Mouse (Mus musculus) spleen, postnatal 36 days (tissue): Measurements from ENCODE around the gene Tns1.

Experiments used
- DNase-seq, 2 experiments: peaks; one replicate each; pipeline ENCODE4 v3.0.0; 2022; ENCODE audit warnings: low spot score in 2 of 2, mixed read lengths in 1 of 2

Gene Tns1

DNA sequence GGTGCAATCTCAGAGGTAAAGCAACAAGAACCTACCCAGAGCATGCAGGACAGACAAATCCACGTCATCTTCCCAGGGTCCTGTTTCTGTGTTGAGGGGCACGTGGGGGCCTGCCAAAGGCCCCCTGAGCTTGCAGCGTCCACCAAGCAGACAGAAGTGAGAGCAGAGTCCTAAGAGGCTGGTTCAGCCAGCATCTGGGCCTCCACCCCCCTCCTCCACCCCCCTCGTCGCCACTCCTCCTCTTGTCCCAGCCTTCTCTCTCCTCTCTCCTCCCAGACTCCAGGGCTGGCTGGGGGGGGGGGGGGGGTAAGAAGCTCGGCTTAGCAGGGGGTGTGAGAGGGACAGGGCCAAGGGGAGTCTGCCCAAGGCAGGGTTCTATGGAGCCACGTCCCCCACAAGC, 33.1 kb downstream of the Tns1 start:
- no peak for DNase-seq

GRCm38 (mm10) chr1:74090329-74090728, 33.9 kb downstream of the Tns1 start:
- no peak for DNase-seq

DNA sequence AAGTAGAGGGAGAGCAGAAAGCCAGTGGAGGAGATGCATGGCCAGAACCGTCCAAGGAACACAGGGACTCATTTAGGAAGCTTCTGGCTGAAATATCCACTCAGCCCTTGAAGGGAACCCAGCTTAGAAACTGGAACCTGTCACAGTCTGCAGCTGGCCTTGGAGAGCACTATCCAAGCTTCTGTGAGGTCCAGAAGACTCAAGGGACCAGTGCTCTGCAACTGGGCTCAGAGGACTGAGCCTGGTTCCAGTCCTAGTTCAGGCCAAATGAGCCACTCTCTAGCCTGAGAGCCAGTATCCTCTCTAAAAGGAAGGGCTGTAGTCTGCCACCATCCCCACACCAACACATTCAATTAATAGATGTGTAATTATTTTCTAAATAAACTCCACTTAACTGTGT, 35.7 kb downstream of the Tns1 start:
- DNase-seq: no peak

- peak; percentile 45 to 49 for DNase-seq
Measured at GRCm38 (mm10) chr1:74085566-74085965, 38.7 kb downstream of the Tns1 start.

- no peak for DNase-seq
Measured at GRCm38 (mm10) chr1:74084752-74085151, 39.5 kb downstream of the Tns1 start.

- no peak for DNase-seq
Measured at GRCm38 (mm10) chr1:74084065-74084705, 40.1 kb downstream of the Tns1 start.

DNA sequence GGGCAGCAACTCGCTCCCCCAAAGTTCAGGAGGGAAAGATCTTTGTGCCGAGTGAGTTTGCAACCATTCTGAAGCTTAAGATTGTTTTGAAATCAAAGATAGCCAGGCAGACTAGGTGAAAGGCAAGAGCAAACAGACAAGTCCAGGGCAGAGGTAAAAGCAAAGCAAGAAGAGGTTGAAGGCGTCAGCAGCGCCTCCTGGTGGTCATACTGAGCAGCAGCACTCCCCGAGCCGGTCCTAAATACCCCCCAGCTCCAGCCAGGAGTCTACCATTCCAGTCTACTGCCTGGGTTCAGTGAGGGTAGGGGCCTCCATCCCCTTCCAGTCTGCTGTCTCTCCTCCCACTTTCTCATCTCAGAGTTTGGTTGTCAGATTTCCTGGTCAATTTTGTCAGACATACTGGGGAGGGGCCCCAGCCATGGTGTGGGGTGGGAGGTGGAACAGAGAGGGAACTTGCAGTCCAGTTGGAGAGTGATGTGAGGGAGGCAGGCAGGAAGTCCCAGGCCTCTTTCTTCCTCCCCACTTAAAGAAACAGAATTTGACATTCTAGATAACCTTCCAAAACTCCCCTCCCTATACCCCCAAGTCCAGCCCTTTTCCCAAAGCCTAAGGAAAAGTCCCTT, 41.3 kb downstream of the Tns1 start:
- peak; percentile 28 to 41 for DNase-seq

- no peak for DNase-seq
Measured at GRCm38 (mm10) chr1:74081573-74081989, 42.7 kb downstream of the Tns1 start.

DNA sequence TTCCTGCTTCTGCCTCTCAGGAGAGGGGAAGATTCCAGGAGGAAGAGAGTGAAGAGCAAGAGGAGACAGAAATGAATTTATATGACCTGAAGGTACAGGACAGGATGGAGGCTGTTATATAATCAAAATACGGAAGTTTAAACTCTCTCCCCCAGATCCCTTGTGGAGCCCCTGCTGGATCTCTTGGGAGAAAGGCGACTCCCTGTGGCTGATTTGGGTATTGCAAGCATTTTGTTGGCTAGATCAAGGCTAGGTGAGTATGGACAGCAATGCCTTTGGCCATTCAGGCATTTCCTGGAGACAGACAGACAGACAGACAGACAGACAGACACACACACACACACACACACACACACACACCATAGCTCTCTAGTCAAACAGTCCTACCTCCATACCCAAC, 46.9 kb downstream of the Tns1 start:
- DNase-seq: peak; percentile 55 to 65

DNA sequence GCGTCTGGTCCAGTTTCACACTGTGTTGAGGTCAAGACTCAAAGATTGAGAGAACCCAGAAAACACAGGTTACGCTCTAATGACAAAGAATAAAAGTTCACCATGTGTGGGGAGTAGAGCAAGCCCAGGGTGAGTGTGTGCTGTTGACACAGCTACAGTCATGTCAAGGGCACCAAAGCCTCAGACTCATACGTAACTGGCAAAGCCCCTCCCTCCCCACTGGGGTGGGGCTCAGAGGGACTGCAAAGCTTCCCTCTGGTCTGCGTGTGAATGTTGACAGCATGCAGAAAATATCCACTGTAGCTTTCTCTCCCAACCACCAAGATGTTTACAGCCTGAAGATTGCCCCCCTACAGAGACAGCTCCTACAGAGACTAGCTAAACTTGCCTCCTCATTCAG, 48.0 kb downstream of the Tns1 start:
- no peak for DNase-seq

- DNase-seq: no peak
Measured at GRCm38 (mm10) chr1:74074693-74075485, 49.4 kb downstream of the Tns1 start.

GRCm38 (mm10) chr1:74073791-74074190, 50.5 kb downstream of the Tns1 start:
- no peak for DNase-seq

DNA sequence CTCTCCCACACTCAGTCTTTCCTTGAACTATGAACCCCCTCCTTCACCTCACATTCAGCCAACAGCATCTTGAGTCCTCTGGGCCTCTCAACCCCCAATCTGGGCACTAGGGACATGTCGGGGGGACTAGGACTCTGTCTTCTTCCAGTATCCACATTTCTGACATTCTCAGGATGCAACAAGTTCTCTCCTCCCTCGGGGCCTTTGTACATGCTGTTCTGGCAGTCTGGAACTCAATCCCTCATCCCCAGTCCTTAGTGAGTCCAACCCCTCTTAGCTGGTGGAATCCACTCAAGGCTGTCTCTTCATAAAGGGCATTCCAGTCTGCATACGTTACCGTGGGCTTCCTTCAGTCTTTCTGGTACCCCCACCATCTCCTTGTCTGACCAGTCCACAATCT, 53.5 kb downstream of the Tns1 start:
- DNase-seq: no peak

DNA sequence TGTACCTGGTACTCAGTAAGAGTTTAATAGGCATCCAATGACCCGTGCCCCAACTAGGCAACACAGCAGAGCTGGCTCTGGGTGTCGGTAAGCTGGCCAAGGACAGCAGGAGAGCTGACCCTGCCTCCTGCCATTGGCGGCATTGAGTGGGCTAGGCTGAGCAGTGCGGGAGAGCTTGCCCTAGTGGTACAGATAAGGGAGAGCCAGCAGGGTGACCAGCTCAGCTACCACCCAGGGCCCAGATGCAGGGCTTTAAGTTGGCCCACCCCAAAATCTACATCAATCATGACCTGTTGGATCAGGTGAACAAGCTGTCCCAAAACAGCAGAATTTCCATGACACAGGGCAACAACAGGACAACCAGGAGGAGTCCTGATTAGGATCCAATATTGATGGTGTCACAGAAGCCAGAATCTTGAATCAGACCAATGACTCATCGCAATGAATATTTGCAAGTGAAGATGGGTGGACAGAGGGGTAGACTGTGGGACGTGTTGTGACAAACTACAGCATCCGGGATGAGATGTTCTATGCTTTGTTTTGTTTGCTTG, 54.2 kb downstream of the Tns1 start:
- DNase-seq: no peak

DNA sequence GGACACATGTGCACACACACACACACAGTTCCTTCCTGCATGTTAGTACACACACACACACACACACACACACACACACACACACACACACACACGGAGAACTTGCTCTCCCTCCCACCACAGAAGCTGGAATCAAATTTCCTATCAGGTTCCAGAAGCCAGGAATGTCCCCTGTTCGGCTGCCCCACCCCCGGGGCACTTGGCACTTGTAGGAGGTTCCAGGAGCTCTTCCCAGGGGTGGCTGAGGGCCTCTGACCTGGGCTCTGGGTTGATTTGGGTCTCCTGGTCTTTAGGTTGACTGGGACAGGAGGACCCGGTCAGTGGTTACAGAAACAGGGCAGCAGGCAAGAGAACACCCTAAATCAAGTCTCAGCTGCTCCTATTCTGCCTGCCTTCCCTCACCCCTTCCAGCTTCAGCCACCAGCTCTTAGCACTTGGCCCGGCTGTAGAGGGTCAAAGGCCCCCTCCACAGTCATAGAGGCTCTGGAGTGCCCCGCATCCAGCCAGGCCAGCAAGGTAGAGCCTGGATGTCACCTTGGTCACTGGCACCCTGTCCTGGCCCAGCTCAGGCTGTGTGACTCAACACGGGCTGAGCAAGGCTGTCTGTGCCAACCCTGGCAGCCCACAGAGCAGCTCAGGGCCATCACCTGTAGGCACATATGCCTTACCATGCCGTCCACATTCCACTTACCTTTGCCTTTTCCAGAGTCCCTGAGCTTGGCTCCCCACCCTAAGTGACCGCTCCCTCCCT, 55.0 kb downstream of the Tns1 start:
- no peak for DNase-seq

DNA sequence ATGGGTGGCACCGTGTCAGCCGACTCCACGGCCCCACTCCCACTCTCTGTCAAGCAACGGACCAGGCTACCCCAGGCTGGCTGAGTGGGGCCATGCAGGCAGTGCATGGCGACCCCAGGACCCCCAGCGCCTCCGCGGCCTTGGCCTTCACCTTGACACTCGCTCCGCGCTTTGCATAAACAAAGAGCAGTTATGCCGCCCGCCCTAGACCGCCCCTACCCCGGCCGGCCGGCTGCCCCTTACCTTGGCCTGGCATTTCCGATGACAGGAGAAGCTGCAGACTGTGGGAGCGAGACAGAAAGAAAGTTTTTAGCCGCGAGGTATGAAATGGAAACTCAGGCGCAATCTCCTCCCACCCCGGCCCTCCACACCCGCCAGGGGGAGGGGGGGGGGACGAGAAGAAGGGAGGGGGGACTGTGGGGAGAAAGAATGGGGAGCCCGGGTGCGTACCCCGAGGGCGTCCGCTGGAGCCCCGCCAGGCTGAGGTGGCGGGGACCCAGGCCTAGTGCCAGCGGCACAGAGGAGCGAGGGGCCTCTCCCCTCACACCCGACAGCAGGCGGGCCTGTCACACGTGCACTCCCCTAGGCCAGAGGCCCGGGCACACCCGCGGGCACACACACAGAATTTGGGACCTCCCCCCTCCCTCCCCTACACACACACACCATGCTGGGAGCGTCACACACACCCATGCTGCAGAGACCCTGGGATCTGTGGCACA, 55.7 kb downstream of the Tns1 start:
- no peak for DNase-seq

DNA sequence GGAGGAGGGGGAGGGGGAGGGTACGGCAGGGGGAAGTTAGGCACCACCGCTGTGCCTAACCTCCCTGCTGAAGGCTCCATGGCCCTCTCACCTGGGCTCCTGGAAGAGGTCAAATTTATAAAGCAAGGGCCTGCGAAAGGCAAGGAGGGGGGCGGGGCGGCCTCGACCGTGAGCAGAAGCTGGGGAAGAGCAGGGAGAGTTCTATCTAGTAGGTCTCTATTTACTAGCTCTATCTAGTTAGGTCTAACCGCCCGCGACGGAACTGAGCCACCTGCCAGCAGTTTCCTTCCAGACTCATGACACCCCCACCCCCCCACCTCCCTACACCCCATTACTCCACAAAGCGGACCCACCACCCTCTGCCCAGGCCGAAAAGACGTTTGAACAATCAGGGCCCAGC, 56.4 kb downstream of the Tns1 start:
- no peak for DNase-seq

- DNase-seq: no peak
Measured at GRCm38 (mm10) chr1:74066576-74066975, 57.7 kb downstream of the Tns1 start.

GRCm38 (mm10) chr1:74066061-74066460, 58.2 kb downstream of the Tns1 start:
- DNase-seq: no peak

- DNase-seq: no peak
Measured at GRCm38 (mm10) chr1:74060046-74060445, 64.2 kb downstream of the Tns1 start.

DNA sequence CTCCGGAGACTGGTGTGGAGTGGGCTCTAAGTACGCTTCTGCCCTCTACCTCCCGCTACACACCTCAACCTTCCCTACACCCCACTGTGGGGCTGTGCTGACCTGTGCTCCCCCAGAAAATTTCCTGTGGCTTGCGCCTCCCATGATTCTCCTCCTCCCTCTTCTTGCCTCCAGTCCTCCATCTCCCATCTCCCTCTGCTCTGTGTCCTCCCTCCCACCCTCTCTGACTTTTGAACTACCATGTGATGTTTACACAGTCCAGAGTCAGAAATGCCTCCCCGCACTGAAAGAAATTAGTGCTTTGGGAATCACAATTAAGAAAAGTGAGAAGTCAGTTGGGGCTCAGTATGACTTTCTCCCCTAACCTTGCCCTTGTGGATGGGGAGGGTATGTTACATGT, 64.7 kb downstream of the Tns1 start:
- no peak for DNase-seq
